Mouse (Mus musculus): ENCODE results near the gene Acot7. TPM values are rescaled to one million over a fixed set of nuclear protein-coding genes. Genes with fewer than 3 reads are reported as not detected.

The Acot7 gene
- total RNA-seq, 2 experiments from 2014 or later: 12.5 to 13.2 TPM

- DNase-seq: no peak
- intact Hi-C loops (cut with DNase I; ENCODE audit: low total_unique reads): no loop called here
These were observed 31.7 kb upstream of the Acot7 start for GRCm38 (mm10) chr4:152146033-152146827.

- DNase-seq: no peak
- intact Hi-C loops (cut with DNase I; ENCODE audit: low total_unique reads): no loop called here
These were observed 27.4 kb upstream of the Acot7 start for GRCm38 (mm10) chr4:152150546-152150945.

- intact Hi-C loops (cut with DNase I; ENCODE audit: low total_unique reads): no loop called here
- no peak for DNase-seq
These were observed 26.4 kb upstream of the Acot7 start for GRCm38 (mm10) chr4:152151451-152151965.

- intact Hi-C loops (cut with DNase I; ENCODE audit: low total_unique reads): no loop called here
- no peak for DNase-seq
These were observed 25.9 kb upstream of the Acot7 start, which contains the start of gene Espn for GRCm38 (mm10) chr4:152151966-152152544. TSS of gene Espn (minus strand) at chr4:152152371.

- peak; percentile 82 for DNase-seq
- intact Hi-C loops (cut with DNase I; ENCODE audit: low total_unique reads): no loop called here
These were observed 24.2 kb upstream of the Acot7 start for GRCm38 (mm10) chr4:152153771-152154177.

- DNase-seq: no peak
These were observed 22.9 kb upstream of the Acot7 start for GRCm38 (mm10) chr4:152155019-152155418.

GRCm38 (mm10) chr4:152157779-152158584, 20.0 kb upstream of the Acot7 start:
- intact Hi-C loops (cut with DNase I; ENCODE audit: low total_unique reads): no loop called here
- DNase-seq: no peak

More at GRCm38 (mm10) chr4:152155019-152155418, 22.9 kb upstream of the Acot7 start:
- intact Hi-C loops (cut with DNase I; ENCODE audit: low total_unique reads): no loop called here

- DNase-seq: no peak
- intact Hi-C loops (cut with DNase I; ENCODE audit: low total_unique reads): no loop called here
These were observed 19.2 kb upstream of the Acot7 start, which contains the start of gene Hes2 for GRCm38 (mm10) chr4:152158585-152159284. TSS of gene Hes2 (plus strand) at chr4:152158867.

GRCm38 (mm10) chr4:152159285-152159678, 18.7 kb upstream of the Acot7 start:
- intact Hi-C loops (cut with DNase I; ENCODE audit: low total_unique reads): no loop called here
- DNase-seq: no peak

GRCm38 (mm10) chr4:152160748-152161147, 17.2 kb upstream of the Acot7 start:
- intact Hi-C loops (cut with DNase I; ENCODE audit: low total_unique reads): loop anchor here (10.0 kb wide), 1 partner anchor 274 kb away; no protein-coding TSS in a partner anchor
- no peak for DNase-seq

- intact Hi-C loops (cut with DNase I; ENCODE audit: low total_unique reads): loop anchor here (10.0 kb wide), 1 partner anchor 273 kb away; no protein-coding TSS in a partner anchor
These were observed 16.3 kb upstream of the Acot7 start for GRCm38 (mm10) chr4:152161601-152162000.

GRCm38 (mm10) chr4:152162748-152163147, 15.2 kb upstream of the Acot7 start:
- DNase-seq: no peak

More at GRCm38 (mm10) chr4:152161601-152162000, 16.3 kb upstream of the Acot7 start:
- no peak for DNase-seq

GRCm38 (mm10) chr4:152165036-152165931, 12.7 kb upstream of the Acot7 start:
- DNase-seq: peak; percentile 78
- intact Hi-C loops (cut with DNase I; ENCODE audit: low total_unique reads): loop anchor here (10.0 kb wide), 1 partner anchor 270 kb away; no protein-coding TSS in a partner anchor

More at GRCm38 (mm10) chr4:152162748-152163147, 15.2 kb upstream of the Acot7 start:
- intact Hi-C loops (cut with DNase I; ENCODE audit: low total_unique reads): loop anchor here (10.0 kb wide), 1 partner anchor 272 kb away; no protein-coding TSS in a partner anchor

- no peak for DNase-seq
- intact Hi-C loops (cut with DNase I; ENCODE audit: low total_unique reads): loop anchor here (10.0 kb wide), 1 partner anchor 267 kb away; no protein-coding TSS in a partner anchor
These were observed 9.9 kb upstream of the Acot7 start for GRCm38 (mm10) chr4:152168052-152168451.

GRCm38 (mm10) chr4:152169103-152169502, 8.8 kb upstream of the Acot7 start:
- intact Hi-C loops (cut with DNase I; ENCODE audit: low total_unique reads): loop anchor here (10.0 kb wide), 1 partner anchor 266 kb away; no protein-coding TSS in a partner anchor
- DNase-seq: no peak

- intact Hi-C loops (cut with DNase I; ENCODE audit: low total_unique reads): loop anchor here (2.0 kb wide), 1 partner anchor 115 kb away; no protein-coding TSS in a partner anchor
- no peak for DNase-seq
These were observed 7.6 kb upstream of the Acot7 start for GRCm38 (mm10) chr4:152170286-152170685.

- no peak for DNase-seq
- intact Hi-C loops (cut with DNase I; ENCODE audit: low total_unique reads): loop anchor here (2.0 kb wide), 1 partner anchor 113 kb away; no protein-coding TSS in a partner anchor
These were observed 6.4 kb upstream of the Acot7 start for GRCm38 (mm10) chr4:152171543-152171942.
